Mouse (Mus musculus): ENCODE measurements around the gene Ddx5. TPM values are rescaled to one million over a fixed set of nuclear protein-coding genes. Genes with fewer than 3 reads are reported as not detected.
"Not testable (repeated sequence)": the region's sequence is repeated elsewhere in the genome, so short reads cannot be mapped to it uniquely, and the experiment has no call there.

Gene Ddx5
- polyA plus RNA-seq, 1 experiment, result 253 TPM

GRCm38 (mm10) chr11:106815761-106816160, 26.8 kb upstream of the Ddx5 start:
- peaks cover 6% of the 10 kb centered on the region; the same call in 1 of the 2 replicates for H3K36me3 ChIP-seq (ENCODE audit: control insufficient read depth, insufficient read depth, low read length)

GRCm38 (mm10) chr11:106815331-106815730, 26.3 kb upstream of the Ddx5 start:
- Histone ChIP-seq H3K4me1 (ENCODE audit: control insufficient read depth, insufficient read depth, low read length) (peaks cover 15% of the 10 kb centered on the region; the same call in 1 of the 2 replicates), H3K4me3 (ENCODE audit: insufficient read depth, low read depth, low read length) (no peak overlapping the region), H3K27ac (ENCODE audit: insufficient read depth, low read depth, low read length) (no peak overlapping the region), H3K36me3 (ENCODE audit: control insufficient read depth, insufficient read depth, low read length) (peaks cover 8% of the 10 kb centered on the region; the same call in 1 of the 2 replicates), H3K27me3 (replicated peaks; ENCODE audit: control insufficient read depth, insufficient read depth, low read length) (no peaks in the 10 kb centered on the region)
- DNase-seq, result no peak
- TF ChIP-seq CTCF (conservative IDR thresholded peaks at IDR 0.05; ENCODE audit: insufficient read depth, insufficient read length, low read depth, low read length), result no peak
- TF ChIP-seq POLR2A (IDR thresholded peaks at IDR 0.05; ENCODE audit: low read depth, low read length), result no peak
- WGBS, result 90% methylated on average over 2 of the region's 2 CpGs

More at GRCm38 (mm10) chr11:106815761-106816160, 26.8 kb upstream of the Ddx5 start:
- peaks cover 15% of the 10 kb centered on the region; the same call in 1 of the 2 replicates for H3K4me1 ChIP-seq (ENCODE audit: control insufficient read depth, insufficient read depth, low read length)
- no peak overlapping the region for H3K4me3 ChIP-seq (ENCODE audit: insufficient read depth, low read depth, low read length)
- no peaks in the 10 kb centered on the region for H3K27me3 ChIP-seq (replicated peaks; ENCODE audit: control insufficient read depth, insufficient read depth, low read length)
- H3K27ac ChIP-seq (ENCODE audit: insufficient read depth, low read depth, low read length), result no peak overlapping the region
- 66% methylated on average over 2 of the region's 2 CpGs for WGBS
- DNase-seq, result no peak
- TF ChIP-seq POLR2A (IDR thresholded peaks at IDR 0.05; ENCODE audit: low read depth, low read length) (no peak), CTCF (conservative IDR thresholded peaks at IDR 0.05; ENCODE audit: insufficient read depth, insufficient read length, low read depth, low read length) (no peak)

GRCm38 (mm10) chr11:106814601-106815320, 25.8 kb upstream of the Ddx5 start:
- peaks cover 8% of the 10 kb centered on the region; the same call in 1 of the 2 replicates for H3K36me3 ChIP-seq (ENCODE audit: control insufficient read depth, insufficient read depth, low read length)
- no peak for TF ChIP-seq POLR2A (IDR thresholded peaks at IDR 0.05; ENCODE audit: low read depth, low read length)
- no peak for TF ChIP-seq CTCF (conservative IDR thresholded peaks at IDR 0.05; ENCODE audit: insufficient read depth, insufficient read length, low read depth, low read length)
- H3K27ac ChIP-seq (ENCODE audit: insufficient read depth, low read depth, low read length), result no peak overlapping the region

GRCm38 (mm10) chr11:106812410-106813136, 23.6 kb upstream of the Ddx5 start:
- TF ChIP-seq POLR2A (IDR thresholded peaks at IDR 0.05; ENCODE audit: low read depth, low read length) (no peak), CTCF (conservative IDR thresholded peaks at IDR 0.05; ENCODE audit: insufficient read depth, insufficient read length, low read depth, low read length) (no peak)
- H3K27ac ChIP-seq (ENCODE audit: insufficient read depth, low read depth, low read length), result no peak overlapping the region

More at GRCm38 (mm10) chr11:106814601-106815320, 25.8 kb upstream of the Ddx5 start:
- WGBS, result 54% methylated on average over 14 of the region's 14 CpGs
- Histone ChIP-seq H3K27me3 (replicated peaks; ENCODE audit: control insufficient read depth, insufficient read depth, low read length) (no peaks in the 10 kb centered on the region), H3K4me3 (ENCODE audit: insufficient read depth, low read depth, low read length) (no peak overlapping the region), H3K4me1 (ENCODE audit: control insufficient read depth, insufficient read depth, low read length) (peaks cover 15% of the 10 kb centered on the region; the same call in 1 of the 2 replicates)
- DNase-seq, result peak; percentile 85

GRCm38 (mm10) chr11:106807442-106807841, 18.5 kb upstream of the Ddx5 start:
- 82% methylated on average over 1 of the region's 1 CpGs for WGBS
- not testable (repeated sequence) for H3K27me3 ChIP-seq (replicated peaks; ENCODE audit: control insufficient read depth, insufficient read depth, low read length); H3K36me3 ChIP-seq (ENCODE audit: control insufficient read depth, insufficient read depth, low read length); DNase-seq; H3K4me3 ChIP-seq (ENCODE audit: insufficient read depth, low read depth, low read length); H3K27ac ChIP-seq (ENCODE audit: insufficient read depth, low read depth, low read length); H3K4me1 ChIP-seq (ENCODE audit: control insufficient read depth, insufficient read depth, low read length)

More at GRCm38 (mm10) chr11:106812410-106813136, 23.6 kb upstream of the Ddx5 start:
- peak; percentile 76 for DNase-seq
- WGBS, result 68% methylated on average over 7 of the region's 7 CpGs
- no peaks in the 10 kb centered on the region for H3K27me3 ChIP-seq (replicated peaks; ENCODE audit: control insufficient read depth, insufficient read depth, low read length)
- H3K4me3 ChIP-seq (ENCODE audit: insufficient read depth, low read depth, low read length), result no peak overlapping the region
- H3K4me1 ChIP-seq (ENCODE audit: control insufficient read depth, insufficient read depth, low read length), result peaks cover 15% of the 10 kb centered on the region; the same call in 1 of the 2 replicates
- H3K36me3 ChIP-seq (ENCODE audit: control insufficient read depth, insufficient read depth, low read length), result peaks cover 4% of the 10 kb centered on the region; the same call in 1 of the 2 replicates

DNA sequence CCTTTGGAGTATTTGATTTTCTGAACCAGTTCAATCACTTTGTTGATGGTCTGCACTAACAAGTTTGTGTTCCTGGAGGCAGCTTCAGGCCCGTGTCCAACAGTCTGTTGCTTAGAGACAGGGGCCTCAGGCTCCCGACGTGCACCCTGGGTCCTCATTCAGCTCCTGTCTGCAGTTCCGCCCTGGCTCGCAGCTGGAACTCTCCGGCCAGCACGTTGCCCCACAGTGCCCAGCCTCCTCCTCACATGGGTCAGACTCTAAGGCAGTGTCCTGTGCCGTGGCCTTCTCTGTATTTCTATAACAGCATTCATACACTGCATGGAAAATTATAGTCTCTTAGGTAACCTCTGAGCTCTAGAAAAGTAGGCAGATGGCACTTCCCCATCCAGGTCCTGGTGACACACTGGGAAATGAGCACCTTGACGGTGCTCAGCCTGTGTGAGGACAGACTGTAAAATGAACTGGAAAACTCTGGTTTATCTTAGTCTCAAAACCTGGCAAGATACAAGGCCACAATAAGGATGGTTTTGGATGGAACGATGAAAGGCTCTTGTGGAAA, 13.2 kb upstream of the Ddx5 start:
- TF ChIP-seq CTCF (conservative IDR thresholded peaks at IDR 0.05; ENCODE audit: insufficient read depth, insufficient read length, low read depth, low read length) (no peak), POLR2A (IDR thresholded peaks at IDR 0.05; ENCODE audit: low read depth, low read length) (no peak)
- DNase-seq, result no peak
- WGBS, result 87% methylated on average over 10 of the region's 10 CpGs
- no peaks in the 10 kb centered on the region for H3K27me3 ChIP-seq (replicated peaks; ENCODE audit: control insufficient read depth, insufficient read depth, low read length)
- no peaks in the 10 kb centered on the region for H3K4me1 ChIP-seq (ENCODE audit: control insufficient read depth, insufficient read depth, low read length)
- no peak overlapping the region for H3K4me3 ChIP-seq (ENCODE audit: insufficient read depth, low read depth, low read length)
- H3K36me3 ChIP-seq (ENCODE audit: control insufficient read depth, insufficient read depth, low read length), result peaks cover 3% of the 10 kb centered on the region
- no peak overlapping the region for H3K27ac ChIP-seq (ENCODE audit: insufficient read depth, low read depth, low read length)

DNA sequence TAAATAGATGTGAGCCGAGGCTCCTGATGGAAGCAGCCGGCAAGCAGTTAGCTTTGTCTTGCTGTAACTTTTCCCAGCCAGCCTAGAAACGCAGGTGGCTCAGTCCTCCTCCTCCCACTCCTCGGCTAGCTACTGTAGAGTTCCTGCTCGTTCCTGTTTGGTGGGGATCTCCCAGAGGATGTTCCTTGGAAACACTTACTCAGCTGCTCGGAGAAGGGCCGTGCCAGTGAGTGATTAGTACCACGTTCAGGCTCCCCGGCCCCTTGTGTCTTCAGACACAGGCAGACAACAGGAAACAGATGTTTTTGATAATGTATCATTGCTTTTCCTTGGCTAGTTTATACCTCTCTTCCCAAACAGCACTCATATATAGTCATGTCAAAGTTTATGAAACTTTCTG, 6.7 kb upstream of the Ddx5 start:
- Histone ChIP-seq H3K4me1 (ENCODE audit: control insufficient read depth, insufficient read depth, low read length) (no peaks in the 10 kb centered on the region; the same call in 1 of the 2 replicates), H3K4me3 (ENCODE audit: insufficient read depth, low read depth, low read length) (no peak overlapping the region), H3K36me3 (ENCODE audit: control insufficient read depth, insufficient read depth, low read length) (peaks cover 2% of the 10 kb centered on the region; the same call in 1 of the 2 replicates), H3K27me3 (replicated peaks; ENCODE audit: control insufficient read depth, insufficient read depth, low read length) (no peaks in the 10 kb centered on the region), H3K27ac (ENCODE audit: insufficient read depth, low read depth, low read length) (no peak overlapping the region)
- TF ChIP-seq CTCF (conservative IDR thresholded peaks at IDR 0.05; ENCODE audit: insufficient read depth, insufficient read length, low read depth, low read length) (no peak), POLR2A (IDR thresholded peaks at IDR 0.05; ENCODE audit: low read depth, low read length) (no peak)
- WGBS, result 27% methylated on average over 9 of the region's 9 CpGs
- DNase-seq, result no peak

Data from kidney, adult 2 months (tissue).